Mouse (Mus musculus) frontal cortex, postnatal 25 days (tissue): ENCODE data around the gene Gm20458.

Experiments used
- DNase-seq, 2 experiments: peaks; one replicate each; pipeline ENCODE4 v3.0.0; 2022; ENCODE audit warnings: low spot score in 2 of 2

Gm20458 gene

DNA sequence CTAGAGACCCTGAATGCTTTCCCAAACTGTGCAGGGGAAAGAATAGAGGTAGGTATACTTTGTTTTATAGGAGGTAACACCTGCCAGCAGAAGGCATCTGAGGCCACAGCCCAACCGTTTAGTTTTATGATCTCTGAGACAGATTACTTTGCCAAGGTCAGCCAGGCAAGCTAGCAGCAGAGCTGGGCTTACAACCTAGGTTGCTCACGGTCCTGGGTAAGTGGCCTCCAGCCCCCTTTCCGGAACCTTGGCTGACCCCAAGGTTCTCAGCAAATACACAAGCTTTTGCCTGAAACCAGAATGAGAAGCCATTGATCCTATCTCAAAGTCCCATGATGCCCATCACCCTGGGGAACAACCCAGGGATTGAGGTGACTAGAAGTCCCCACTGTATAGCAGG, 26.1 kb upstream of the Gm20458 start:
- DNase-seq = no peak

DNA sequence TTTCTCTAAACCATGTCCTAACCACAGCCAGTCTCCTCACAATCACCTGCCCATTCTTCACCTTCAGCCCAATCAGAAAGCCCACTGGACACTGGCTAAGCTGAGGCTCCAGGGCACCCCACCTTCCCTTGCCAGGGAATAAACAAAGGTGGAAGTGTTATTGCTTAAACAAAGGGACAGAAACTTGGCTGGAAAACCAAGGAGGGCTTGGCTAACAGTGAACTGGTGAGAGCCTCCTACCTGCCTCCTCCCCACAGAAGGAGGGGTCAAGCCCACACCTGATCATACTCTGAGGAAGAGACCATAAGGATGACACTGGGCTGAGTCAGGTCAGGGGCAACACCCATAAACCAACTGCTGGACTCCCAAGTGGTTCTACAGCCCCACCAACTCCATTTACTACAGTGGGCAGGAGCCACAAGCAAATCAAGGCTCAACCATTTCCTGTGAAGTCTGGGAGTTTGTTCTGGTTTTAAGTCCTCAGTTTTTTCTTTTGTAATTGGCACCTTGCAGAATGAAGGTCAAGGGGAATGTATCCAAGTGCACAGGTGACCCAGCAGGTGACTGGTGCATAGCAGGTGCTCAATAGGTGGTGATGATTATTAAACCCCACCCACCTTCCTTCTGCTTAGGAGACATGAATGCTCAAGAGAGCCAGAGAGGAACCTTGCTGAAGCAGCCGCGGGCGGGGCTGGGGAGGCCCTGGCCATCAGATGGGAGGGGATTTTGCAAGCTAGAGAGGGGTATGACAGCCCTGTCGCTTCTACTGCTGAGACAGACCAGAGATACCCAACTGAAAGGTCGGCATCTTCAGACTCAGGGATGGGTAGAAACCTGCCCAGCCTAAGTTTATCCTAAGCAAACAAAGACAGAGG, 25.3 kb upstream of the Gm20458 start:
- DNase-seq = no peak

DNA sequence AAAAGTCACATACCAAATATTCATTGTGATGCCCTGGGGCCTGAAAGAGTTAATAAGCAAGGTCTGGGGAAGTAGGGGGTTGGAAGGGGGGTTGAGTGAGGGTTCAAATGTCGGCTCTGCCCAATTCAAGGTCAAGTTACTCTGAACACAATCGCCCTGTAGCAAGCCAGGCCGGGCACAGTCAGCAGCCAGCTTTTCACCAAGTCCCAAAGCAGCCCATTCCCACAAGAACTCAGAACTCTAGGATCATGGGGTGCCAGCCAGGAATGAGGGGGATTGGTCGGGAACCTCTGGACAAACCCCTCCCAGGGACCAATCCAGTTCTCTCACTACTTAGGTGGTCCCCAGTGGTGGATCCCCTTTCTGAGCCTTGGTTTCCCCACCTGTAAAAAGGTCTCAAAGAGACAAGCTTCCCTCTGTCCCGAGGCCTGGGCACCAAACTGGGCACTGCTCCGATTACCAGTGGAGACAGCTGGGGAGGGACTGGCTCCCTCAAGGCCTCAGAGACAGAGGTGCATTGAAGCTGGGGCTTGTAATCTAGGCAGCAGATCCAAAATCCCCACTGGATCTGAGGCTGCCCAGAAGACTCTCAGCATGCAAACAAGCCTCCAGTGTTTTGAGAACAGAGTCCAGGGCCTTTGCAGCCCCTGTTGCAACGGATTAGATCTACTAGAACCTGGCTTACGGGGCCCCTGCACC, 24.4 kb upstream of the Gm20458 start:
- DNase-seq = no peak

- no peak for DNase-seq
Measured at GRCm38 (mm10) chr2:164436961-164437360, 23.8 kb upstream of the Gm20458 start.

DNA sequence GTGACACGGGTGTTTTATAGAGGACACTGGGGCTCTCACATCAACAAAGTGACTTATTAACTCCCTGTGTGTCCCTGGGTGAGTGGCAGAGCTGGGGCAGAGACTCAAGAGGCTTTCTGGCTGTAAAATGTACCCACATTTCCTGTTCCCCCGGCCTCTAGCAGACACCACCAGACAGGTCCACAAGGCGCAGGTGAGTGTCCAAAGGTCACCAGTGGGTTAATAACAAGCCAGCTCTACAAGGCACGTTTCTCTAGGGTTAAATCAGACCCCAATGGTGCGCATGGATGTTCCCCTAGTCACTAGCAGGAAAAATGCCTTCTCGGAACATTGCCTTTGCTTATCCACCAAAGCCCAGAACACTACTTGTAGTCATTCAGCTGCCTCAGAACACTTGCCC, 23.1 kb upstream of the Gm20458 start:
- DNase-seq = no peak

DNA sequence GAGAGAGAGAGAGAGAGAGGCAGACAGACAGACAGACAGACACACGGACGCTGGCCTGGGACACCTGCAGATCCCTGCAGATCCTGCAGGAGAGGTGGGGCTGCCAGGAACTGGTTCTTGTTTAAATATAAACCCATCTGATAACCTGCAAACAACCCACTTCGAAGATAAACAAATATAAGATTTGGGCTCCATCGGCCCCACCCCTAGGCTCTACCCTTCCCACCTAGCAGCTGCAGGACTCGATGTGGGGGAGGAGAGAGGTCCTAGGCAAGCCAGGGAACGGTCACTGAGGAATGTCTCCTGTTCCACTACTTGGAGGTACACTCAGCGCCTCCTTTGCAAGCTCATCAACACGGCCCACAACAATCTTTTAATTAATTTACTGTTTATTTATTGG, 22.5 kb upstream of the Gm20458 start:
- DNase-seq = no peak

- DNase-seq = no peak
Measured at GRCm38 (mm10) chr2:164439001-164439421, 21.8 kb upstream of the Gm20458 start.

DNA sequence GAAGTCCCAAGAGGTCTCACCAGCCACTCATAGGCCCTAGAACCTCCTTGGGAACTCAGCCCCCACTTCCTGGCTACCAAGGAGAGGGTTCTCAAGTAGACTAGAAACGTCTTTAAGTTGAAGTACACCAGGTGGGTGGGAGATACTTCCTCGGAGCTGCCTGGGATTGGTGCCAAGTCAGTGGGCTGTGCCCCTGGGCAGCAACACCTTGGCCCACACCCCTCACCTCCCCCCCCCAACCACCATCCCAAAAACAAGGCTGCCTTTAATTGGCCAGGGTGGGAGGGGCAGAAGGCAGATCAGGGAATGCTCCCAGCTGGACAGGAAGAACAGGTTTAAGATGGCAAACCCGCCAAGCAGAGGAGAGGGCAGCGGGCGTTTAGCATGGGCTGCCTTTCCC, 20.5 kb upstream of the Gm20458 start:
- DNase-seq = no peak

DNA sequence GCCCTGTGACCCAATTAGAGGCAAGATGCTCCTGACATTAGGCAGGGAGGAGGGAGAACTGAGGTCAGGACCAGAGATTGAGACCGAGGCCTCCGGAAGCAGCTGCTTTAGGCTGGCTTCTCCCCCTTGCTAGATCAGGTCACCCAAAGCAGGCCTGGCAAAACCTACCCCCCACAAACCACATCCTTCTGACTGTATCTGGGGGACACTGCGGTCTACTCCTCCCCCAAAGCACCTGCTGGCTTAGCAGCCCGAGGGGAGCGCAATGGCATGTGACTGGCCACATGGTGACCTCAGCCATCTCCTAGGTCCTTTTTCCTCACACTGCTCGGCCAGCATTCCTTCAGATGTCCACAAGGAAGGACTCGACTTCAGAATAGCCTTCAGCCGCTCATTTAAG, 19.6 kb upstream of the Gm20458 start:
- DNase-seq = no peak

DNA sequence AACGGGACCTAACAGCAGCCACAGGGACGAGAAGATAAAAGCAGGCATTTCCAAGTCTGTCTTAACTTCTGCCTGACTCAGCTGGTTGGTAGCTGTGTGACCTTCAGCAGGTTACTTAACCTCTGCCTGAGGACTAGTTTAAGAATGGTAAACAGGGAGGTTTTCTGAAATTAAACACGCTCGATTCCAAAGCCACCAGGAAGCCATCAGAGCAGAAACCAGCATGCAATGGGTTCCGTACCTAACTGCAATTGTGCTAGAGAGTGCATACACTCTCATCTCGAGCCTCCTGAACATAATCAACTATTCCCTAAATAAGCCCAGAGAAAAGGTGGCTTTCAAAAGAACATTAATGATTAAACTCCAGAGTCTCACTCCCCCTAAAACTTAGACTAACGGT, 19.0 kb upstream of the Gm20458 start:
- DNase-seq = no peak

DNA sequence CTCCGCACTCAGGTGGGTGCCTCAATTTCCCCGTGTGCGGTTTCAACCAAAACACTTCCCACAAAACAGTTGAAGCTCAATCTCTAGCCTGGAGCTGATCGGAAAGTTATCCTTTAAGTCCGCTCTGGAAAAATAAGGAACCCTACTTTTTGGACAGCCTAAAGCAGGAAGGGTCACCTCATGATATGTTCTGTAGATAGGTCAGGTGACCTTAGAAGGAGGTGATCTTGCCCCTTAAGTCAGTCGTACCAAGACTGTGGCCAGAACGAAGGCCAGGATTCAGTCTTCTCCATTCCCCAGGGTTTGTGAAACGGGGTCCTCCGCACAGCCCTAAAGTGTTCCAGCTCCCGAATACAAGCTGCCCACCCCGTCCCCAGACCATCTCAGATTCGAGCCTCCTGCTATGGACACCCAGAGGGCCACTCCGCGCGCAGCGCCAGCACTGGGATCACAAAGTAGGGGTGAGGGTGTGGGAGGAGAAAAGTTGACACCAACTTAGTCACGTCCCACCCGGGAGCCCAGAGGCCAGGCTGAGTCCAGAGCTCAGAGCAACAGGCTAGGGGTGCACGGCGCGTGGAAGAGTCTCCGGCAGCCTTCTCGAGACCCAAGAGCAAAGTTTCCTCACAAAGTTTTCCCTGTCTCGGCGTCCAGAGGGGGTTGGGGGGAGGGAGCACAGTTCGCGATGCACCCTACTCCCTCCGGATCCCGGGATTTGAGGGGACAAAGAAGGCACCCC, 18.3 kb upstream of the Gm20458 start:
- DNase-seq = no peak

DNA sequence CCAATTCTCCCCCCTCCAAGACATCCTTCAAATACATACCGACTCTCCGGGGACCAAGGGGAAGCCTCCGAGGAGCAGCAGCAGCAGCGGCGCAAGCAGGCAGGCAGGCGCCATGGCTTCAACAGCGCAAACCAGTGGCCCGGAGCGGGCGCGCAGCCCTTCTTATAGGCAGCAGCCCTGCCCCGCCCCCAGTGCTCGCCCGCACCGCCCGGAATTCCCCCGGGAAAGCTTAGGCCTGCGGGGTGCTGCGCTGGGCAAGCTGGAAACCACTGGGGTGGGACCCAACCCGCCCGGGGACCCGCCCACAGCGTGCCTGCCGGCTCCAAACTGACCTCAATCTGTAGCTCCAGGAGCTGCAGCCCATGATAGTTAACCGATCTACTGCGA, 17.7 kb upstream of the Gm20458 start:
- peak; percentile 37 to 56 for DNase-seq

DNA sequence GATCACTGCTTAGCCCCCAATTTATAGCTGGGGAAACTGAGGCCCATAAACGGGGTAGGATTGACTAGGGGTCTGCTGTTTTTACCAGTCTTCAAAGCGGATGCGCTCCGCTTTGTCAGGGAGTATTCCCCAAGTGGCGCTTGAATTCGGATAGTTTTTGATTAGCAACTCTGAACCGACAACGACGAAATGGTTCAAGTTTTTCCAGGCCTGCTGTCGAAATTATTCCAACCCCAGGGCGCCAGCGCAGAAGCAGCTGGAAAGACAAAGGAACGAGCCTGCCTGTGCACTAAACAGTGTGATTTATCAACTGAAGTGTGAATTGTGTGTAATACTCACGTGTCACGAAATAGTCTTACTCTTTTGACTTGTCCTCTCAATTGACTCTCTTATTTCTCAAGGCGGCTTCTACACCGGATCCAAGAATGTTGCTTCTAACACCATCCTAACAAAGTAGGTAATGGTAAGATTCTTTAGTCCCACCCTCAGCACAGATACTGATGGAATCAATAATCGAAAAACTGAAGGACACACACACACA, 17.2 kb upstream of the Gm20458 start, which contains the start of gene Sdc4:
TSS of gene Sdc4 (minus strand) at position 428 of the 541 bp plus-strand sequence.
- DNase-seq = no peak

DNA sequence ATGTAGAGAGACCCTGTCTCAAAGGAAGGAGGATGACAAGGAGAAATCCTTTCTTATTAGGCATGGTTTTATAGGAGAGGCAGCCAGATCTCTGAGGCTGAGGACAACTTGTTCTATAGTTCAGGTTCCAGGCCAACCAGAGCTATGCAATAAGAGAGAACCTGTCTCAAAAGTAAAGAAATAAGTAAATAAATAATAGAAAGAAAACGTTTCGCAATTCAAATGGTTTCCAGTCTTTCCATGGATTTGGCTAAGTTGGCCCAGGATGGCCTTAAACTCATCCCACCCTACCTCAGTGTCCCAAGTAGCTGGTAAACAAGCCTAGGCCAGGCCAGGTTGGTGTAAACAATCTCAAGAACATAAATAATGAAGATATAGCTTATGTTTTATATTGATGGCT, 16.1 kb upstream of the Gm20458 start:
- DNase-seq = no peak

DNA sequence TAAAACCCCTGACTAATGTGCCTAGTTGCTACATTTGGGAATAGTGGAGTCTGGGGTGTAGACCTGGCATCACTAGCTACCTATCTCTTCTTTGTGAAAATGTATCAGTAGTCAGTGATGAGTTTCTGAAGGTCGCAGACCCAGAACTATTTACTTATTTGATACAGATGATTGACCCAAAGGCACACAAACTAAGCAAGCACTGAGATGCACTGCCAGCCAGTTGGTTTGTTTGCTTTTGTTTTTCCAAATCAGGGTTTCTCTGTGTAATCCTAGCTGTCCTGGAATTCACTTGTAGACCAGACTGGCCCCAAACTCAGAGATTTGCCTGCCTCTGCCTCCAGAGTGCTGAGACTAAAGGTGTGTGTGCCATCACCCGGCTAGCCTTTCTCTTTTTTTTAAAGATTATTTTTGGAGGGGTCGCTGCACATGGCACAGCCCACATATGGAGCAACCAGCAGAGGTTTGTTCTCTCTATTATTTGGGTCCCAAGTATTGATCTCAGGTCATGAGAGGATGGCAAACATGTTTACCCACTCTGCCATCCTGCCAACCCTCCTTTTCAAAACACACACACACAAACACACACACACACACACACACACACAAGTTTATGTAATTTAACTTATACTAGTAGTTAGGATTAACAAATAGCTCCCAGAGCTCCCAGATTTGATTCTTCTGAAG, 15.2 kb upstream of the Gm20458 start:
- no peak for DNase-seq

DNA sequence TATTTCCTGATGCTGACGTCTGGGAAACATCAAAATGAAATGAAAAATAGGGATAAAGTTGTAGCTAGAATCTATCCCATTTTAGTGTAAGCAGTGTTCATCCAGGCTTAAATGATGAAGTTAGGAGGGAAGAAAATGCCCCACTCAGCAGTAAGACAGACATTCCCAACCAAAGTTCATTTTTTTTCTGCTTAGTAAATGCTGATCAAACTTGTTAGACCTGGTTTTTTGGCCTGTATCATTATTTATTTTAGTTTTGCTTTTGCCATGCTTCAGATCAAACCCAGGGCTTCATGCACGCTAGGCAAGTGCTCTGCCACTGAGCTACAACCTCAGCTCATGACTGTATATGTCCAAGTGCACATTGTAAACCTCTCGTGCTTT, 14.7 kb upstream of the Gm20458 start:
- no peak for DNase-seq

GRCm38 (mm10) chr2:164448140-164448539, 12.6 kb upstream of the Gm20458 start:
- DNase-seq = no peak

GRCm38 (mm10) chr2:164448921-164449320, 11.8 kb upstream of the Gm20458 start:
- no peak for DNase-seq

DNA sequence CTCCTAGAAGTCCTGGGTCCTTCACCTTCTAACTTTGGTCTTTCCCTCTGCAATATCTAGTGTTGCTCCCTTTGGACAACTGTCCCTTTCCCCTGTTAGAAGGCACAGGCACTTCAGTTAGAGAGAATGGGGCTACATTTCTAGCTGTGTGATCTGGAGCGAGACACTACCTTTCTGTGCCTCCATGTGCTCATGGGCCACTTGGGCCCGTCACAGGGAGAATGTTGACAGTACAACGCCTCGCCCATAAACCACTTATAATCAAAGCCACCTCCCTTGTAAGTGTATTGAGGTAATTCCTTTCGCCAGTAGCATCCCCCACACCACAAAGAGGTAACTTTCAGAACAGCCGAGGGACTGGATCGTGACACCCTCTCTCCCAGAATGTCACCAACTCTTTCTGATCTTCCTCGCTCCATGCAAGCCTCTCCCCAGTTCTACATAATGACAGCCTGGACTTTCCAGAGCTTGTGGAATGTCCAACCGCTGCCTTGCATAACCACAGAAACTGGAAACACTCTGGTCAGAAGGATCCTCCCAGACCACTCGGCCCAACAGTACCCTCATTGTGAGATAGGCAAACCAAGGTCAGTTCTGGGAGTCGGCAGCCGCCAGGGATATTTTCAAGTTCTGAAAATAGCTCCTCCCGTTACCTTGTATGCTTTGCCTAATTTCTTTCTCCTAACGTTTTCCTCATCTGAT, 11.3 kb upstream of the Gm20458 start:
- no peak for DNase-seq

GRCm38 (mm10) chr2:164452000-164452676, 8.6 kb upstream of the Gm20458 start:
- no peak for DNase-seq
